Mouse (Mus musculus): ENCODE results near the gene Kctd14.

DNA sequence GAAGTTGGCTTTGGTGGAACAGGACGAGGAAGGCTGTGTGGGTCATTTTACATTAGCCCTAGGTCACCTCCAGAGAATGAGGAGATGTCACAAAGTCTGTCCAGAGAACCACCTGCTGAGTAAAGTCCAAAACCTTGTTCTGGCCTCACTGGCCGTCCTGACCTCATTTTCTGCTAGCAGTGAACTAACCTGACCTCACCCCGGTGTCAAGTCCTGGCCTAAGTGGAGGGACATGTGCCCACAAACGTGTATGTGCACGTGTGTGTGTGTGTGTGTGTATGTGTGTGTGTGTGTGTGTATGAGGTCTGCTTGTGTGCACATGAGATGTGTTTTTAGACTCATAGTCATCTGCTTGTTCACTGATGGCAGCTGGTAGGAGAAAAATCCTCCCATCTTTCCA lies 27.4 kb upstream of the Kctd14 start:
- TF ChIP-seq EP300 (IDR thresholded peaks at IDR 0.05) (no peak), CTCF (IDR thresholded peaks at IDR 0.05) (no peak)

All from lung, postnatal 0 days (tissue).